Mouse (Mus musculus) kidney, postnatal 0 days (tissue): ENCODE data around the gene Fam117a. TPM values are rescaled to one million over a fixed set of nuclear protein-coding genes. Genes with fewer than 3 reads are reported as not detected.

Experiments used
- ATAC-seq: fragments of 200-750 bp; cut with Nextera tagmentation; replicated peaks from 2 replicates; pipeline ENCODE4 v1.8.0; 2017; ENCODE audit warnings: low read depth, moderate number of reproducible peaks, moderate TSS enrichment, moderate library complexity; ENCODE audit not compliant: low FRiP score
- DNase-seq: peaks from one replicate; pipeline ENCODE4 v3.0.0-alpha.2; 2016; ENCODE audit warnings: low spot score
- H3K27ac ChIP-seq: fragments of 300-500 bp; sonication (generic); 2 replicates; pipeline ENCODE4 v1.5.1; 2014; ENCODE audit warnings: mild to moderate bottlenecking
- H3K27me3 ChIP-seq: fragments of 300-500 bp; sonication (generic); 2 replicates; pipeline ENCODE4 v1.6.1; 2014; ENCODE audit warnings: low read length, mixed read lengths; ENCODE audit not compliant: insufficient read depth
- H3K36me3 ChIP-seq: fragments of 300-500 bp; sonication (generic); 2 replicates; pipeline ENCODE4 v1.6.1; 2014; ENCODE audit warnings: low read length, mixed read lengths; ENCODE audit not compliant: insufficient read depth
- H3K4me1 ChIP-seq: fragments of 300-500 bp; sonication (generic); replicated peaks from 2 replicates; pipeline ENCODE4 v1.6.1; 2014; ENCODE audit warnings: antibody characterized with exemption, low read length, mixed read lengths; ENCODE audit not compliant: insufficient read depth
- H3K4me2 ChIP-seq: fragments of 300-500 bp; sonication (generic); 2 replicates; pipeline ENCODE4 v1.6.1; 2014; ENCODE audit warnings: mild to moderate bottlenecking, low read length, moderate library complexity, mixed read lengths
- H3K4me3 ChIP-seq: fragments of 300-500 bp; sonication (generic); replicated peaks from 2 replicates; pipeline ENCODE4 v1.5.1; 2014; ENCODE audit warnings: low read depth, low read length
- H3K9ac ChIP-seq: fragments of 300-500 bp; sonication (generic); 2 replicates; pipeline ENCODE4 v1.6.1; 2014; ENCODE audit warnings: low read depth, low read length
- H3K9me3 ChIP-seq: fragments of 300-500 bp; sonication (generic); replicated peaks from 2 replicates; pipeline ENCODE4 v1.6.1; 2016; ENCODE audit warnings: low read length, inconsistent platforms, mixed read lengths
- CTCF ChIP-seq: IDR thresholded peaks from 2 replicates; pipeline ENCODE4 v1.5.1; 2016; ENCODE audit warnings: antibody characterized with exemption, low read depth, mild to moderate bottlenecking, moderate library complexity
- WGBS: fragments of 180-500 bp; shearing (Covaris S2); extraction: QIAGEN DNeasy Blood & Tissue Kit; methylation state at CpG from one replicate; pipeline ENCODE4 v1.1.7; 2014; 5-methylcytosine and 5-hydroxymethylcytosine counted together
- polyA plus RNA-seq: library from polyadenylated mRNA; unstranded; fragments of >200 nt; fragmentation: Nextera tagmentation; extraction: Ambion mirVana; gene quantifications from 2 replicates; pipeline ENCODE4 v1.2.1, GENCODE M21; 2015

Gene Fam117a
- polyA plus RNA-seq, 1 experiment from 2014 or later = 10.0 TPM

- H3K4me2 ChIP-seq = peak within 1 kb of the TSS; percentile 60
- peak within 1 kb of the TSS; percentile 67 for H3K27ac ChIP-seq
- H3K36me3 ChIP-seq = peaks cover 19% of the 10 kb centered on the region
- ATAC-seq (peak; percentile 93), DNase-seq (peak; percentile 100)
- peak within 1 kb of the TSS; percentile 78 for H3K9ac ChIP-seq
- peak; percentile 91 for TF ChIP-seq CTCF
- H3K4me3 ChIP-seq = peak within 1 kb of the TSS; percentile 76
- H3K4me1 ChIP-seq = no peaks in the 10 kb centered on the region
- under 1% methylated on average over 42 of the region's 42 CpGs for WGBS
- no peaks in the 10 kb centered on the region for H3K9me3 ChIP-seq
- no peaks in the 10 kb centered on the region for H3K27me3 ChIP-seq
These were observed 47.6 kb downstream of the Fam117a start, which contains the start of gene Slc35b1 for GRCm38 (mm10) chr11:95384319-95384972. Gene Slc35b1, plus strand, starts transcription at chr11:95384692.

- DNase-seq (no peak), ATAC-seq (no peak; the same call in 1 of the 2 replicates)
- TF ChIP-seq CTCF = no peak
- Histone ChIP-seq H3K36me3 (peaks cover 21% of the 10 kb centered on the region), H3K4me2 (peak overlapping the region; percentile 60), H3K9me3 (no peaks in the 10 kb centered on the region), H3K9ac (peak overlapping the region; percentile 78), H3K4me3 (peak overlapping the region; percentile 76), H3K4me1 (no peaks in the 10 kb centered on the region), H3K27me3 (no peaks in the 10 kb centered on the region), H3K27ac (peak overlapping the region; percentile 67)
- under 1% methylated on average over 14 of the region's 14 CpGs for WGBS
These were observed 48.1 kb downstream of the Fam117a start for GRCm38 (mm10) chr11:95384973-95385320.

GRCm38 (mm10) chr11:95387354-95387753 lies 50.5 kb downstream of the Fam117a start:
- TF ChIP-seq CTCF = no peak
- no peak overlapping the region for H3K4me2 ChIP-seq
- ATAC-seq = no peak
- peaks cover 39% of the 10 kb centered on the region for H3K36me3 ChIP-seq
- H3K4me3 ChIP-seq = no peak overlapping the region
- no peaks in the 10 kb centered on the region for H3K27me3 ChIP-seq
- H3K9ac ChIP-seq = no peak overlapping the region
- no peaks in the 10 kb centered on the region for H3K4me1 ChIP-seq
- no peak overlapping the region for H3K27ac ChIP-seq
- H3K9me3 ChIP-seq = no peaks in the 10 kb centered on the region
- no peak for DNase-seq
- WGBS = 89% methylated on average over 7 of the region's 7 CpGs

- DNase-seq = peak; percentile 59
- Histone ChIP-seq H3K36me3 (peaks cover 39% of the 10 kb centered on the region), H3K4me3 (no peak overlapping the region), H3K27ac (no peak overlapping the region), H3K27me3 (no peaks in the 10 kb centered on the region), H3K4me2 (no peak overlapping the region), H3K9ac (no peak overlapping the region), H3K4me1 (no peaks in the 10 kb centered on the region), H3K9me3 (no peaks in the 10 kb centered on the region)
- WGBS = 60% methylated on average over 3 of the region's 3 CpGs
- TF ChIP-seq CTCF = peak; percentile 60
- peak; percentile 41 for ATAC-seq
These were observed 52.2 kb downstream of the Fam117a start for GRCm38 (mm10) chr11:95389006-95389405.

- DNase-seq (no peak), ATAC-seq (no peak)
- peaks cover 39% of the 10 kb centered on the region for H3K36me3 ChIP-seq
- no peaks in the 10 kb centered on the region for H3K9me3 ChIP-seq
- H3K4me2 ChIP-seq = no peak overlapping the region
- H3K4me1 ChIP-seq = no peaks in the 10 kb centered on the region
- no peaks in the 10 kb centered on the region for H3K27me3 ChIP-seq
- no peak overlapping the region for H3K9ac ChIP-seq
- no peak for TF ChIP-seq CTCF
- no peak overlapping the region for H3K4me3 ChIP-seq
- no peak overlapping the region for H3K27ac ChIP-seq
- 94% methylated on average over 6 of the region's 6 CpGs for WGBS
These were observed 53.6 kb downstream of the Fam117a start for GRCm38 (mm10) chr11:95390420-95390819.

- Histone ChIP-seq H3K27me3 (no peaks in the 10 kb centered on the region), H3K9me3 (no peaks in the 10 kb centered on the region), H3K9ac (no peak overlapping the region), H3K36me3 (peaks cover 39% of the 10 kb centered on the region), H3K27ac (no peak overlapping the region), H3K4me3 (no peak overlapping the region), H3K4me1 (no peaks in the 10 kb centered on the region), H3K4me2 (no peak overlapping the region)
- ATAC-seq = no peak
- 74% methylated on average over 4 of the region's 4 CpGs for WGBS
- no peak for TF ChIP-seq CTCF
- no peak for DNase-seq
These were observed 54.4 kb downstream of the Fam117a start for GRCm38 (mm10) chr11:95391201-95391600.
